Mouse (Mus musculus): ENCODE measurements around the gene Eml6.
"Not testable (repeated sequence)": the region's sequence is repeated elsewhere in the genome, so short reads cannot be mapped to it uniquely, and the experiment has no call there.

Gene Eml6

GRCm38 (mm10) chr11:30025835-30026472, at the start of gene Eml6:
Eml6 (minus strand) TSS chr11:30026033.
- DNase-seq (ENCODE audit: low read depth, low spot score), result peak; percentile 96

GRCm38 (mm10) chr11:30057299-30057698, 31.5 kb upstream of the Eml6 start:
- DNase-seq (ENCODE audit: low read depth, low spot score), result no peak

- DNase-seq (ENCODE audit: low read depth, low spot score), result no peak
These were observed 689 bp downstream of the Eml6 start for GRCm38 (mm10) chr11:30025144-30025543.

GRCm38 (mm10) chr11:30024261-30025071, 1.4 kb downstream of the Eml6 start:
- no peak for DNase-seq (ENCODE audit: low read depth, low spot score)

- DNase-seq (ENCODE audit: low read depth, low spot score), result no peak
These were observed 39.6 kb downstream of the Eml6 start for GRCm38 (mm10) chr11:29986257-29986656.

DNA sequence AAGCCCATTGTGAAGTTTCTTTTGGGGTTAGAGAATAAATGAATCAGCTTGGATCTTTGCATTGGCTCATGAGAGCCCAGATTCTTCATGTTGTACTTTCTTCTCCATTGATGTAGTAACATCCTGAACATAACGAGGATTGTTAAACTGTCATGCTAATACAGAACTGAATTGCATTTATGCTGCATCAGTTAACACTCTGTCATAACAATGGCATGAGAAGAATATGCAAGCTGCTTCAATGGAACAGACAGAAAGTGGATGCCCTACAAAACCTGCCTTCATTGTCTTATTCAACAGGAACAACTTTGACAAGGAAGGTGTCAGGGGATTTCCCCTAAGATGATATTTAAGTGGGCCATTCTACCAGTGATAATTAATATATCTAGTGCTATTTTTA, 57.0 kb downstream of the Eml6 start:
- DNase-seq (ENCODE audit: low read depth, low spot score), result no peak

DNA sequence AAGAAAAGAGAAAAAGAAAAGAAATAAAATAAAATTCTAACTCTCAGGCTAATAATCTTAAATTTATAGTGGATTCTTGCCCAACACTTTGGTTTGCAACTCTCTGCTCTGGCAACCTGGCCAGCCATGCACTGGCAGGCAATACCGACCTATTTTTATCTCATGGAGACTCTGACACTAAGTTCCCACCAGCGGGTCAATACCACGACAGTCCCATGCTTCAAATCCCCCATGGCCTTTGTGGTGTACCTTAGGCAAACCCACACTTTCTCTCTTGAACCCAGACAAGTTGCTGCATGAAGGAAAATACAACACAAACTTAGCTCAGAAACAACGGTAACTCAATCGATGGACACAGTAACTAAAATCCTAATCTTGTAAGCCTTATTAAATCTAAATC, 66.5 kb downstream of the Eml6 start:
- no peak for DNase-seq (ENCODE audit: low read depth, low spot score)

GRCm38 (mm10) chr11:29944661-29945060, 81.2 kb downstream of the Eml6 start:
- no peak for DNase-seq (ENCODE audit: low read depth, low spot score)

DNA sequence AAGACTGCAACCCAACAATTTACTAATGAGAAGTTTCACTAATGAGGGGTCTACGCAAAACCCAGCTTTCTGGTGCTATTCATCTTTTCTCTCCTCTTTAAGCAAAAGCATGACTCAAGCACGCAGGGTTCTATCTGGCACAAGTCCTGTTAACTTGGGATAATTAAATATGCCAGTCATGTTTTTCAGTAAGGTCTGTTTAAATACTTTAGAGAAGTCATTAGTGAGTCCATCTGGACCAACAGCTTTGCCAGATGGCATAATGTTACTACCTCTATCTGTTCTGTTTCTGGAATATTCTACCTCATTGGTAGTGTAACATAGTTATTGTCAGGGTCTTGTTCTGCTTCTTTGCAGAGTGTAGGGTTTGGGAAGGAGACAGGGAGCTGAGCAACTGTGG, 101.5 kb downstream of the Eml6 start:
- peak; percentile 43 for DNase-seq (ENCODE audit: low read depth, low spot score)

DNA sequence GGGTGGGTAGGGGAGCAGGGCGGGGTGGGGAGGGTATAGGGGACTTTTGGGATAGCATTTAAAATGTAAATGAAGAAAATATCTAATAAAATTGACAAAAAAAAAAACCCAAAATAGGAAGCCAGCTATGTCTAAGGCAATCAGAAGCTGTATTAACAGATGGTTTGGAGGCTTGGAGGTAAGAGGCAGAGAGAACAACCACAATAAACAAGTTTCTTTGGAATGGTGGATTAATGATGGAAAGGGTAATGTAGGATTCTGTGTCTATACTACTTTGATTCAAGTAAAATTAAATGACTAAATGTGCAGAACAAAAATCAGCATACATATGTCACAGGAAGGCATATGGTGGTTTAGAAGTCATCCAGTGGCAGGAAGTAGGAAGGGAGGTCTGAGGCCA, 102.0 kb downstream of the Eml6 start:
- no peak for DNase-seq (ENCODE audit: low read depth, low spot score)

- DNase-seq (ENCODE audit: low read depth, low spot score), result no peak
These were observed 112.7 kb downstream of the Eml6 start for GRCm38 (mm10) chr11:29913180-29913579.

DNA sequence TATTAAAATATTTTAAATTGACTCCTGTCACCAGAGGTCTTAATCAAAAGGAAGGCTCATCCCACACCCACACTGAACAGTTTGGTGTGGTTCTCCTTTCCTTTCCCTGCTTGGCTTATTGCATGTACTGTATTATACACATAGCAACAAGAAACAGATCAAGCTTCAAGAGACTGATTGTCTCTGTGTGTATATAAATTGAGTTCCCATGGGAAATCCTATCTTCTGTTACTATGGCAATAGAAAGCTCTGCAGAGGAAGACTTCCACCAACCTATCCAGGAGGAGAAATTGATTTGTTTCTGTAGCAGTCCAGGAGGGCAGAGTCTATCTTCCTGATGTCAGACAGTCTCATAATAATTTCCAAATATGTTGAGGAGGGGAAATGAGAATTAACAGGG, 116.5 kb downstream of the Eml6 start:
- no peak for DNase-seq (ENCODE audit: low read depth, low spot score)

DNA sequence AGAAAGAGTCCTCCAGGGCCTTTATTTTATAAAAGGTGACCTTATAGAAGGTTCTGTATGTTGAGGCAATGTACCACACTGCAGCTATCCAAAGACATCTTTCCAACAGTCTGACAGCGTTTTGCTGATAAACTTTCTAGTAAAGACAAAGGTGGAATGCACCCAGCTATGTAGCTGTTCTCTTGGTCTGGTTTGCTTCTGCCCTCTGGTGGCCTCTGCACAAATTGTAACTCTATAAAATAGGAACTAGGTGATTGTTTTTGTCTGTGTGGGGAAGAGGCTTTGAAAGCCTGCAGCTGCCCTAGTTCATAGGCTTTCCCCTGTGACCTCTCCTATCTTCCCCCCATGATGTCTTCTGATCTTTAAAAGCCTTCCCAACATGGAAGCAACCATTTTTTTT, 140.7 kb downstream of the Eml6 start:
- DNase-seq (ENCODE audit: low read depth, low spot score), result peak; percentile 50

DNA sequence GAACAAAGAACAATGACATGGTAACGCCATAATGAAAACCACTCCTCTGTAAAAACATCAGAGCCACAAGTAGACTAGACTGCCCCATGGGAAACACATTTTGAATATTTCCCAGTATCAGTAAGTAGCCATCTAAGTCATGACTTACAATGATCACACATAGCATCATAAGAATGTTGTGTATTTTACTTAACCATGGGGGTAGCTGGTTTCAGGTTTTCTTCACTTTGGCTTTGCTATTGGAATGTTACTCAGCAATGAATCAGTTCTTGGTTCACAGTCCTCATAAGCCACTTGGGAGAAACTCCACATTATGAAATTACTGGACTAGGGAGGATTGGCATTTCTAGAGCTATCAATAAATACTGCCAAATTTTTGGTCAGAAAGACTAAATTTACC, 141.5 kb downstream of the Eml6 start:
- no peak for DNase-seq (ENCODE audit: low read depth, low spot score)

GRCm38 (mm10) chr11:29883024-29883423, 142.8 kb downstream of the Eml6 start:
- no peak for DNase-seq (ENCODE audit: low read depth, low spot score)

DNA sequence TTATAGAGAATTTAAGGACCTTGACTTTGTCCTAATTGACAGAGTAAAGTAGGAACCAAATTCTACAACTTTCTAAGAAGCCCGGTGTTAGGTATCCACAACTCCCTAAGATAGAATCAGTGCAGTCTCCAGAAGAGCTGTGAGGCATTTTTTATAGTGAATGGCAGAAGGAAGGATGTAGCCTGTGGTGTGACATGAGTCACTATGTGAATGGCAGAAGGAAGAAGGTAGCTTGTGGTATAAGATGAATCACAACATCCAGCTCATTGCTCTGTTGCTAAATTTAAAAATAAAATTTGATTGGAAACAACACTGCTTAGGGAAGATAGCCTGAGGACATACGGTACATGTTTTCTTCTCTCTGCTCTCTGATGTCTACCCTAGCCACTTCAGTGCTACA, 146.2 kb downstream of the Eml6 start:
- no peak for DNase-seq (ENCODE audit: low read depth, low spot score)

GRCm38 (mm10) chr11:29877981-29878380, 147.9 kb downstream of the Eml6 start:
- no peak for DNase-seq (ENCODE audit: low read depth, low spot score)

- DNase-seq (ENCODE audit: low read depth, low spot score), result no peak
These were observed 148.6 kb downstream of the Eml6 start for GRCm38 (mm10) chr11:29877280-29877679.

DNA sequence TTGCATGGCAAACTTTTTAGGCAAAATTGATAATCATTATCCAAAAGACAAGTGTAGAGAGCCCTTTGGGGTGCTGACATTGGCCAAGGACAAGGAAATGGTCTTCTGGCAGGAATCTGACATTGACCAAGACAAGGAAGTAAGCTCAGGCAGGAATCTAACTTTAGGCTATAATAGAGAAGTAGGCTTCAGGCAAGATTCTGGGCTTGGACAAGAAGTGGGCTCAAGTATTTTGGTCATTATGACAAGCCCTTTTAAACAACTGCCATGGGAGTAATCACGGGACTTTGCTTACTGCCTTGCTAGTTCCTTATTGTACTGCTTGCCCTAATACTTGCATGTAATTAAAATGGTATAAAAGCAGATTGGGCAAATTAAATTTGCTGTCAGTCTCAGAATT, 151.1 kb downstream of the Eml6 start:
- DNase-seq (ENCODE audit: low read depth, low spot score), result not testable (repeated sequence)

DNA sequence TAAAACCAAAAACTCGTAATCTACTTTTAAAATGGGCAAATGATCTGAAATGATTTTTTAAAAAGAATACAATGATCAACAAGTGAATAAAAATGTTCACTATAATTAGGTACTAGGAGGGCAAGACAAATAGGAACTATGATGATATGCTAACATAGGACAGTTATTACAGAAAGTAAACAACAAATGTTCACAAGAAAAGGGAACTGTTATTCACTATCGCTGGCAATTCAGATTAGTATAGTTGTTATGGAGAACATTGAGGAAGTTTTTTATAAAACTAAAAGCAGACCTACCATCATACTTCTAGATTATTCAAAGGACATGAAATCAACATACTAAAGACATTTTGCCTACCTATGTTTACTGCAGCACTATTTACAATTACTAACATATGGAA, 155.7 kb downstream of the Eml6 start:
- DNase-seq (ENCODE audit: low read depth, low spot score), result no peak

- no peak for DNase-seq (ENCODE audit: low read depth, low spot score)
These were observed 161.6 kb downstream of the Eml6 start for GRCm38 (mm10) chr11:29864269-29864668.

DNA sequence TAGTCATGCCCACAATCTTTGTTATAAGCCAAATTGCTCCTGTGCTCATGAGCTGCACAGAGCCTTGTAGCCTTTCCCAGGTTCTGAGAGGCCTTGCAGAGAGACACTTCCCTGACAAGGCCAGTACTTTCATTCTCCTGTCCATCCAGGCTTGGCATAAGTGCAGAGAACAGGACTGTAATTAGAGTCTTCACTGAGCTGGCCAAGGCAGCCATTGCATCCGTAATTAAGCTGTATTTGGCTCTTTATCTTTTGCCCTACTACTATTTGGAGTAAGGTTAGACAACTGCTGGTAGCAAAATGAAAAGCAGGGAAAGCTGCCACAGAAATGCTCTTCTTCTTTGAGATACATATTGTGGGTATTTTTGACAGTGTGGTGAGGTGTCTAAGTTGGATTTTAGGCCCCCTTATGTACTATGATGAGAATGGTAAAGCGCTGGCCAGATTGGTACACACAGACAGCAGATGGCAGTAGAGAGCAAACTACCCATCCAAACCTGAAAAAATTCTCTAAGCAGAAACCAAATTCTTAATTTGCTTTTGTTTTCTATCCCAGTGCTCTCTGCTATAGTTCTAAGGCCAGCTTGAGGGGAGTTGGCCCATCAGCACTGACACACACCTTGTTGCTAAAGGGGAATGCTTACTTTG, 164.0 kb downstream of the Eml6 start:
- DNase-seq (ENCODE audit: low read depth, low spot score), result no peak

GRCm38 (mm10) chr11:29861040-29861439, 164.8 kb downstream of the Eml6 start:
- no peak for DNase-seq (ENCODE audit: low read depth, low spot score)

Data from brain, embryonic 18.5 days (tissue).